Mouse (Mus musculus) MEL (cell line): ENCODE measurements at regions not wholly inside any gene's neighbourhood (a gene's known extent, or its start where the extent isn't known, plus 50 kb on each side); places are given as distances from the start of the nearest gene placed in this dataset.
A peak's percentile ranks its signal among the peaks of the same experiment; 100 is the strongest.

Experiments used
- DNase-seq: peaks from one replicate; pipeline ENCODE4 v3.0.0; 2011; ENCODE audit warnings: low read depth, low spot score
- H3K27ac ChIP-seq: 2 replicates; pipeline ENCODE4 v1.5.1; 2012; ENCODE audit warnings: low read depth, mild to moderate bottlenecking, control low read depth, low read length, moderate library complexity; ENCODE audit not compliant: control insufficient read depth
- H3K27me3 ChIP-seq, 2 experiments: fragments of 150-350 bp in 1 of 2; sonication (generic) in 1 of 2; 2 replicates each; pipeline ENCODE4 v1.6.1; 2012; ENCODE audit warnings: low read length in 2 of 2, mild to moderate bottlenecking in 2 of 2, improper control_type of control experiment in 1 of 2, moderate library complexity in 1 of 2; ENCODE audit not compliant: insufficient read depth in 2 of 2, control insufficient read depth in 1 of 2
- H3K36me3 ChIP-seq, 2 experiments: 2 replicates each; pipeline ENCODE4 v1.6.1; 2012 to 2014; ENCODE audit warnings: low read length in 2 of 2, improper control_type of control experiment in 1 of 2, inconsistent platforms in 1 of 2, mild to moderate bottlenecking in 1 of 2; ENCODE audit not compliant: insufficient read depth in 2 of 2, control insufficient read depth in 1 of 2
- H3K4me1 ChIP-seq, 2 experiments: fragments of 150-350 bp in 1 of 2; sonication (generic) in 1 of 2; 2 replicates each; pipeline ENCODE4 v1.6.1; 2012; ENCODE audit warnings: low read length in 2 of 2, improper control_type of control experiment in 1 of 2, mild to moderate bottlenecking in 1 of 2; ENCODE audit not compliant: insufficient read depth in 2 of 2, control insufficient read depth in 1 of 2
- H3K4me3 ChIP-seq, 2 experiments: fragments of 150-350 bp in 1 of 2; sonication (generic) in 1 of 2; 2 replicates each; pipeline ENCODE4 v1.5.1; 2012; ENCODE audit warnings: low read depth in 2 of 2, low read length in 2 of 2, mild to moderate bottlenecking in 2 of 2, moderate library complexity in 2 of 2, control low read depth in 1 of 2, improper control_type of control experiment in 1 of 2; ENCODE audit not compliant: control insufficient read depth in 1 of 2, insufficient read depth in 1 of 2
- H3K79me2 ChIP-seq: 2 replicates; pipeline ENCODE4 v1.6.1; 2012; ENCODE audit warnings: mild to moderate bottlenecking, low read length, moderate library complexity; ENCODE audit not compliant: control insufficient read depth, poor library complexity, insufficient read depth
- H3K9ac ChIP-seq: 2 replicates; pipeline ENCODE4 v1.6.1; 2012; ENCODE audit warnings: low read depth, mild to moderate bottlenecking, control low read depth, low read length, moderate library complexity; ENCODE audit not compliant: control insufficient read depth, poor library complexity, severe bottlenecking
- H3K9me3 ChIP-seq: fragments of 150-350 bp; sonication (generic); replicated peaks from 2 replicates; pipeline ENCODE4 v1.6.1; 2012; ENCODE audit warnings: mild to moderate bottlenecking, low read length, improper control_type of control experiment, moderate library complexity; ENCODE audit not compliant: insufficient read depth
- CTCF ChIP-seq, 3 experiments: IDR thresholded peaks in 2 of 3; conservative IDR thresholded peaks in 1 of 3; 2 replicates each; pipeline ENCODE4 v1.5.1; 2011 to 2012; ENCODE audit warnings: low read length in 3 of 3, low read depth in 2 of 3, mild to moderate bottlenecking in 2 of 3, improper control_type of control experiment in 1 of 3, inconsistent platforms in 1 of 3, mixed read lengths in 1 of 3, moderate library complexity in 1 of 3; ENCODE audit not compliant: control insufficient read depth in 1 of 3, insufficient read depth in 1 of 3, poor library complexity in 1 of 3, severe bottlenecking in 1 of 3
- E2F4 ChIP-seq: IDR thresholded peaks from 2 replicates; pipeline ENCODE4 v1.6.1; 2011; ENCODE audit warnings: low read depth, low read length, improper control_type of control experiment, borderline replicate concordance
- ELF1 ChIP-seq: IDR thresholded peaks from 2 replicates; pipeline ENCODE4 v1.6.1; 2014; ENCODE audit warnings: low read depth, mild to moderate bottlenecking, inconsistent platforms, low read length, improper control_type of control experiment, moderate library complexity
- GABPA ChIP-seq: IDR thresholded peaks from 2 replicates; pipeline ENCODE4 v1.6.1; 2012; ENCODE audit warnings: low read depth, mild to moderate bottlenecking, inconsistent platforms, low read length, improper control_type of control experiment, moderate library complexity
- JUND ChIP-seq: IDR thresholded peaks from 2 replicates; pipeline ENCODE4 v1.6.1; 2011; ENCODE audit warnings: low read depth, mild to moderate bottlenecking, improper control_type of control experiment, low read length
- KAT2A ChIP-seq: conservative IDR thresholded peaks from 2 replicates; pipeline ENCODE4 v1.6.1; 2012; ENCODE audit warnings: low read depth, low read length, improper control_type of control experiment, inconsistent platforms
- MAFK ChIP-seq: IDR thresholded peaks from 2 replicates; pipeline ENCODE4 v1.6.1; 2011; ENCODE audit warnings: low read depth, mild to moderate bottlenecking, low read length, improper control_type of control experiment, borderline replicate concordance
- MEF2A ChIP-seq: IDR thresholded peaks from 2 replicates; pipeline ENCODE4 v1.6.1; 2014; ENCODE audit warnings: low read depth, mild to moderate bottlenecking, inconsistent platforms, low read length, improper control_type of control experiment; ENCODE audit not compliant: poor library complexity, insufficient replicate concordance, severe bottlenecking; ENCODE audit errors: extremely low read depth
- NRF1 ChIP-seq: IDR thresholded peaks from 2 replicates; pipeline ENCODE4 v1.6.1; 2014; ENCODE audit warnings: low read depth, mild to moderate bottlenecking, inconsistent platforms, low read length, improper control_type of control experiment, moderate library complexity; ENCODE audit not compliant: poor library complexity, insufficient read depth, severe bottlenecking
- SIN3A ChIP-seq: IDR thresholded peaks from 2 replicates; pipeline ENCODE4 v1.6.1; 2012; ENCODE audit warnings: low read length, improper control_type of control experiment, inconsistent platforms
- SMC3 ChIP-seq: IDR thresholded peaks from 2 replicates; pipeline ENCODE4 v1.6.1; 2011; ENCODE audit warnings: low read depth, low read length, improper control_type of control experiment
- TAL1 ChIP-seq: IDR thresholded peaks from 2 replicates; pipeline ENCODE4 v1.6.1; 2012; ENCODE audit warnings: mild to moderate bottlenecking, inconsistent platforms, low read length, moderate library complexity, mixed read lengths
- TCF12 ChIP-seq: IDR thresholded peaks from 2 replicates; pipeline ENCODE4 v1.6.1; 2014; ENCODE audit warnings: low read depth, mild to moderate bottlenecking, inconsistent platforms, low read length, improper control_type of control experiment, moderate library complexity
- UBTF ChIP-seq: IDR thresholded peaks from 2 replicates; pipeline ENCODE4 v1.6.1; 2012; ENCODE audit warnings: low read depth, mild to moderate bottlenecking, inconsistent platforms, low read length, improper control_type of control experiment, moderate library complexity, borderline replicate concordance; ENCODE audit not compliant: insufficient read depth
- ZMIZ1 ChIP-seq: IDR thresholded peaks from 2 replicates; pipeline ENCODE4 v1.6.1; 2012; ENCODE audit warnings: low read depth, mild to moderate bottlenecking, inconsistent platforms, low read length, improper control_type of control experiment, moderate library complexity

DNA sequence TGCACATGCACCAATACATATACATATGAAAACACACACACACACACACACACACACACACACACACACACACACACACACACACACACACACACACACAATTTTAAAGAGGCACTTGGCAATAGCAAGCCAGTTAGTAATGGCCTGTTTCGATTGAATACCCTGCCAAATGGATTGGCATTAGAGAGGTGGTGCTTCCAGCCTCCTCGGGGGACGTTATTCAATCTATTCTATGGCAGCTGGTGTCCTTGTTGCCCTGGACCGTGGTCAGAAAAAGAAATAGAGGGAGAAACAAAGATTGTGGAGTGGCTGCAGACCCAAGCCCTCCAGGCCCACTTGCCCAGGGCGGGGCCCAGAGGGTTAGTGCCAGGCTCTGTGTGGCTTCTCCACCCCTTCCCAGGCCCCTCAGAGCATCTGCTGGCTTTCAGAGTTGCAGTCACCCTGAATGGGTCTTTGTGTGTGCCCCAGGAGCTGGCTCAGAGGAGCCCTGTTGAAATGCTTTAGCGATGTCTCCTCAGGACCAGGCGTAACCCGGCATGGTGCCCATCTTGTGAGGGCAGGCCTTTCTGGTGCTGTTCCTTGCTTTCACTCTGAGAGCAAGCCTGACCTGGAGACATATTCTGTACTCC, 302.7 kb upstream of the Ubash3b start:
- no peak overlapping the region for H3K9ac ChIP-seq
- no peaks in the 10 kb centered on the region for H3K4me1 ChIP-seq
- no peaks in the 10 kb centered on the region for H3K79me2 ChIP-seq
- H3K27me3 ChIP-seq = no peaks in the 10 kb centered on the region
- H3K9me3 ChIP-seq = no peaks in the 10 kb centered on the region
- no peaks in the 10 kb centered on the region for H3K36me3 ChIP-seq
- H3K4me3 ChIP-seq = no peak overlapping the region
- TF ChIP-seq MEF2A = no peak
- TF ChIP-seq KAT2A = no peak
- no peak for TF ChIP-seq NRF1
- no peak for TF ChIP-seq UBTF
- no peak for TF ChIP-seq GABPA
- no peak for TF ChIP-seq TCF12
- no peak for TF ChIP-seq JUND
- TF ChIP-seq E2F4 = no peak
- no peak overlapping the region for H3K27ac ChIP-seq
- no peak for DNase-seq

DNA sequence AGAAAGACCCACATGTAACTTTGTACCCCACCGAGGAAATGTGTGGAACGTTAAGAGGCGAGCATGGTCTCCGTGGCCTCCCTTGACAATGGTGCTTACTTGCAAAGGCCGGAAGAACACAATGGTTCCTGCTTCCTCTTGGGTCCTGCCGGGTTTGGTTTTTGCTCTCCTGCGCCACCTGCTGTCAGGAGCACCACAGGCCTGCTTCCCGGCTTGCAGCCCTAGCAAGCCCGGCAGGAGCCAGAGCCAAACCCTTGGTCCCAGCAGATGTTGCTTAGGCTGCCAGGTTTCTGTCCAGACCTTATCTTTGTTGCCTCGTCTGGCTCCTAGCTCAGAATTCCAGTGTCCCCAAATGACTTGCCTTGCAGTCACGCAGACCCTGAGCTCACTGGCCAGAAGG, 300.2 kb upstream of the Ubash3b start:
- Histone ChIP-seq H3K27me3 (no peaks in the 10 kb centered on the region), H3K79me2 (no peaks in the 10 kb centered on the region), H3K4me3 (no peak overlapping the region)
- peak; percentile 51 for DNase-seq
- no peak for TF ChIP-seq ELF1
- no peak for TF ChIP-seq MAFK
- peak; percentile 49 to 72 (median 54) for TF ChIP-seq CTCF (IDR thresholded peaks at IDR 0.05 in 2 of 3, conservative IDR thresholded peaks at IDR 0.05 in 1 of 3; ENCODE audit: control insufficient read depth in 1 of 3, insufficient read depth in 1 of 3, low read depth in 2 of 3, low read length in 3 of 3, poor library complexity in 1 of 3, severe bottlenecking in 1 of 3)
- TF ChIP-seq ZMIZ1 = no peak
- peak; percentile 40 for TF ChIP-seq SMC3
- no peak for TF ChIP-seq SIN3A
- no peak for TF ChIP-seq TAL1
- TF ChIP-seq, all 39 proteins: peak for 2
- Histone ChIP-seq H3K36me3 (no peaks in the 10 kb centered on the region), H3K9ac (no peak overlapping the region), H3K9me3 (no peaks in the 10 kb centered on the region), H3K4me1 (no peaks in the 10 kb centered on the region), H3K27ac (no peak overlapping the region)
